Mouse (Mus musculus) lung, postnatal 25 days (tissue): ENCODE measurements around the gene Nrtn.

ENCODE experiments used
- DNase-seq: peaks from one replicate; pipeline ENCODE4 v3.0.0; 2022; ENCODE audit warnings: low spot score

The Nrtn gene

GRCm38 (mm10) chr17:56757416-56758123 lies at the start of gene Nrtn:
Gene Nrtn (minus strand): TSS chr17:56757530.
- DNase-seq = peak; percentile 89

GRCm38 (mm10) chr17:56805784-56806183 lies 48.5 kb upstream of the Nrtn start:
- DNase-seq = no peak

- no peak for DNase-seq
Measured at GRCm38 (mm10) chr17:56804952-56805351, 47.6 kb upstream of the Nrtn start.

GRCm38 (mm10) chr17:56802065-56802464 lies 44.7 kb upstream of the Nrtn start:
- DNase-seq = no peak

- no peak for DNase-seq
Measured at GRCm38 (mm10) chr17:56799276-56799675, 41.9 kb upstream of the Nrtn start.

GRCm38 (mm10) chr17:56793614-56794319 lies 36.4 kb upstream of the Nrtn start:
- no peak for DNase-seq

- no peak for DNase-seq
Measured at GRCm38 (mm10) chr17:56792588-56792987, 35.3 kb upstream of the Nrtn start.

- DNase-seq = no peak
Measured at GRCm38 (mm10) chr17:56789286-56789685, 32.0 kb upstream of the Nrtn start.

- no peak for DNase-seq
Measured at GRCm38 (mm10) chr17:56788886-56789285, 31.6 kb upstream of the Nrtn start.

- DNase-seq = no peak
Measured at GRCm38 (mm10) chr17:56780291-56780978, 23.1 kb upstream of the Nrtn start.

GRCm38 (mm10) chr17:56778779-56779362 lies 21.5 kb upstream of the Nrtn start:
- DNase-seq = no peak

GRCm38 (mm10) chr17:56777568-56777967 lies 20.2 kb upstream of the Nrtn start:
- DNase-seq = no peak

- no peak for DNase-seq
Measured at GRCm38 (mm10) chr17:56769950-56770349, 12.6 kb upstream of the Nrtn start, which contains the start of gene Prr22. Gene Prr22 (plus strand): TSS chr17:56770250.

- no peak for DNase-seq
Measured at GRCm38 (mm10) chr17:56768941-56769340, 11.6 kb upstream of the Nrtn start.

GRCm38 (mm10) chr17:56767531-56768135 lies 10.3 kb upstream of the Nrtn start:
- DNase-seq = no peak

GRCm38 (mm10) chr17:56766631-56767405 lies 9.5 kb upstream of the Nrtn start:
- DNase-seq = no peak

- no peak for DNase-seq
Measured at GRCm38 (mm10) chr17:56765431-56765830, 8.1 kb upstream of the Nrtn start.

GRCm38 (mm10) chr17:56764474-56765354 lies 7.4 kb upstream of the Nrtn start, which contains the start of gene Dus3l:
Gene Dus3l (plus strand): TSS chr17:56764757.
- peak; percentile 93 for DNase-seq

GRCm38 (mm10) chr17:56763741-56764250 lies 6.5 kb upstream of the Nrtn start:
- DNase-seq = no peak
